Mouse (Mus musculus) C2C12 (cell line): ENCODE measurements around the gene Ccne1. TPM values are rescaled to one million over a fixed set of nuclear protein-coding genes. Genes with fewer than 3 reads are reported as not detected.

ENCODE experiments used
- H3K27me3 ChIP-seq: one replicate; pipeline ENCODE4 v1.6.1; 2011; ENCODE audit not compliant: control insufficient read depth, insufficient read depth, insufficient read length
- H3K36me3 ChIP-seq: one replicate; pipeline ENCODE4 v1.6.1; 2011; ENCODE audit not compliant: control insufficient read depth, insufficient read depth
- H3K4me3 ChIP-seq: one replicate; pipeline ENCODE4 v1.5.1; 2011; ENCODE audit warnings: mild to moderate bottlenecking, control low read depth; ENCODE audit not compliant: poor library complexity, insufficient read depth, severe bottlenecking
- H3K79me2 ChIP-seq: one replicate; pipeline ENCODE4 v1.6.1; 2011; ENCODE audit not compliant: control insufficient read depth, insufficient read depth
- H3K79me3 ChIP-seq: one replicate; pipeline ENCODE4 v1.6.1; 2011; ENCODE audit warnings: low read depth, control low read depth
- H3ac ChIP-seq: one replicate; pipeline ENCODE3; 2011; ENCODE audit warnings: low read depth; ENCODE audit not compliant: control insufficient read depth, insufficient read length
- CEBPB ChIP-seq: IDR thresholded peaks from one replicate; pipeline ENCODE4 v1.6.1; 2011; ENCODE audit warnings: low read depth, mild to moderate bottlenecking, control low read depth, moderate library complexity
- CTCF ChIP-seq: IDR thresholded peaks from one replicate; pipeline ENCODE4 v1.5.1; 2011; ENCODE audit not compliant: control insufficient read depth, insufficient read depth, insufficient read length
- FOSL1 ChIP-seq: IDR thresholded peaks from one replicate; pipeline ENCODE4 v1.8.0; 2011; ENCODE audit warnings: mild to moderate bottlenecking, low read length; ENCODE audit not compliant: poor library complexity, insufficient read depth, severe bottlenecking
- MAX ChIP-seq: IDR thresholded peaks from one replicate; pipeline ENCODE4 v1.6.1; 2011; ENCODE audit warnings: mild to moderate bottlenecking, control low read depth
- MYOD1 ChIP-seq: IDR thresholded peaks from one replicate; pipeline ENCODE4 v1.6.1; 2011; ENCODE audit warnings: low read depth; ENCODE audit not compliant: control insufficient read depth, insufficient read length
- MYOG ChIP-seq: IDR thresholded peaks from one replicate; pipeline ENCODE4 v1.6.1; 2011; ENCODE audit not compliant: control insufficient read depth, insufficient read length; ENCODE audit errors: extremely low read depth
- USF1 ChIP-seq: IDR thresholded peaks from one replicate; pipeline ENCODE4 v1.6.1; 2011; ENCODE audit warnings: low read depth, mild to moderate bottlenecking, control low read depth, moderate library complexity
- polyA plus RNA-seq: library from polyadenylated mRNA; unstranded; fragments of >200 nt; fragmentation: generic; extraction: Trizol; gene quantifications from one replicate; pipeline ENCODE4 v1.2.1, GENCODE M21; 2012; ENCODE audit warnings: missing spikeins

Gene Ccne1
- polyA plus RNA-seq, 1 experiment = 58.6 TPM

- Histone ChIP-seq H3K36me3 (no peaks in the 10 kb centered on the region), H3K79me2 (no peaks in the 10 kb centered on the region), H3K27me3 (no peaks in the 10 kb centered on the region), H3ac (no peak overlapping the region), H3K4me3 (no peak overlapping the region), H3K79me3 (no peaks in the 10 kb centered on the region)
- TF ChIP-seq MYOD1 = no peak
- no peak for TF ChIP-seq MAX
- TF ChIP-seq FOSL1 = no peak
- no peak for TF ChIP-seq CEBPB
- TF ChIP-seq USF1 = no peak
- TF ChIP-seq CTCF = no peak
- TF ChIP-seq MYOG = no peak
Measured at GRCm38 (mm10) chr7:38141747-38142545, 34.6 kb upstream of the Ccne1 start.

DNA sequence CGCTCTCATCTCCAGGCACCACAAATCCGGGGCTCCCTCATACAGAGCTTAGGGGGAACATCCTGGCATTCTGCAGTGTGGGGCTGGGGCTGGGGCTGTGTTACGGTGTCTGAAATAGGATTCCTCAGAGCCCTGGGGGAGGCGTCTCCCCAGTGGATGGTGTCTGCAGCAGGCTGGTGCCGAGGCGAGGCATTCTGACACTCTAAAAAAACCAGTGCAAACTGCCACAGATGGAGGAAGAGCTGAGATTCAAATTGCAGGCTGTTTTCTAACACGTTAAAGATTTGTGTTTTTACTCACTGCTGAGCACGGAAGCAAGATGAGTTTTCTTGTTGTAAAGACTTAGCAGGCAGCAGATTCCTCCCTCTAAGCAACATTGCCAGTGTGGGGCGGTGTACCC lies 33.0 kb upstream of the Ccne1 start:
- Histone ChIP-seq H3K4me3 (no peak overlapping the region), H3K79me2 (no peaks in the 10 kb centered on the region), H3K27me3 (no peaks in the 10 kb centered on the region), H3K79me3 (no peaks in the 10 kb centered on the region), H3K36me3 (no peaks in the 10 kb centered on the region), H3ac (no peak overlapping the region)
- TF ChIP-seq CEBPB = no peak
- TF ChIP-seq FOSL1 = no peak
- no peak for TF ChIP-seq USF1
- no peak for TF ChIP-seq MYOD1
- no peak for TF ChIP-seq MYOG
- no peak for TF ChIP-seq CTCF
- TF ChIP-seq MAX = no peak

GRCm38 (mm10) chr7:38134471-38134870 lies 27.1 kb upstream of the Ccne1 start:
- Histone ChIP-seq H3ac (no peak overlapping the region), H3K4me3 (no peak overlapping the region), H3K79me2 (no peaks in the 10 kb centered on the region), H3K36me3 (no peaks in the 10 kb centered on the region), H3K79me3 (no peaks in the 10 kb centered on the region), H3K27me3 (no peaks in the 10 kb centered on the region)
- TF ChIP-seq FOSL1 (no peak), USF1 (no peak), CTCF (no peak), MYOD1 (no peak), MAX (no peak), MYOG (no peak), CEBPB (no peak)

GRCm38 (mm10) chr7:38131186-38131585 lies 23.9 kb upstream of the Ccne1 start:
- Histone ChIP-seq H3K4me3 (no peak overlapping the region), H3K36me3 (no peaks in the 10 kb centered on the region), H3K79me2 (no peaks in the 10 kb centered on the region), H3K79me3 (no peaks in the 10 kb centered on the region), H3K27me3 (no peaks in the 10 kb centered on the region), H3ac (no peak overlapping the region)
- no peak for TF ChIP-seq FOSL1
- no peak for TF ChIP-seq MYOG
- no peak for TF ChIP-seq CTCF
- no peak for TF ChIP-seq MAX
- no peak for TF ChIP-seq USF1
- no peak for TF ChIP-seq CEBPB
- TF ChIP-seq MYOD1 = no peak

- Histone ChIP-seq H3K4me3 (no peak overlapping the region), H3K27me3 (no peaks in the 10 kb centered on the region), H3K79me2 (no peaks in the 10 kb centered on the region), H3ac (no peak overlapping the region), H3K79me3 (no peaks in the 10 kb centered on the region), H3K36me3 (no peaks in the 10 kb centered on the region)
- TF ChIP-seq CTCF (no peak), MYOG (no peak), MYOD1 (no peak), MAX (no peak), USF1 (no peak), CEBPB (no peak), FOSL1 (no peak)
Measured at GRCm38 (mm10) chr7:38129986-38130729, 22.8 kb upstream of the Ccne1 start.
